Mouse (Mus musculus): ENCODE measurements around the gene C3ar1. TPM values are rescaled to one million over a fixed set of nuclear protein-coding genes. Genes with fewer than 3 reads are reported as not detected.

C3ar1 gene
- total RNA-seq (2021) = under 1 TPM; 0.34 to 0.62 TPM
- long read RNA-seq, experiment 1 = 0 reads
- long read RNA-seq, experiment 2 = 0 reads

DNA sequence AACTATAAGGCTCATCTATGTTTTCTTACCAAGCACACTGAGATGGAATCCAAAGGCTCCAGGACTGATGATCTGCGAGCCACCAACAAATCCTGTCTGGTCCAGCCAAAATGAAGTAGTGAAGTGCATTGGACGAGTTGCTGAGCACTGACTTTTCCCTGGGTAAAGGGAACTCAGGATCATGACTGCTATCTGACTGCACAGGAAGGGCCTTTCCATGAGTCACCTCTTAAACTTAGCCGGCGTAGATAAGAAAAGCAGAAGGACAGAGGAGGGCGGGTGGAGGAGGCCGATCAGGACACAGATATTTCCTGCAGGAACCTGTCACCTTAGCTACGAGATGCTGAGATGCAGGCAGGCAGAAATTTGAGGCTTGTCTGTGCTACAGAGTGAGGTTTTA is at the start of gene C3ar1:
Gene C3ar1 (minus strand): TSS at position 207 of the 400 bp plus-strand sequence.
- no peak for DNase-seq (ENCODE audit: low spot score)

DNA sequence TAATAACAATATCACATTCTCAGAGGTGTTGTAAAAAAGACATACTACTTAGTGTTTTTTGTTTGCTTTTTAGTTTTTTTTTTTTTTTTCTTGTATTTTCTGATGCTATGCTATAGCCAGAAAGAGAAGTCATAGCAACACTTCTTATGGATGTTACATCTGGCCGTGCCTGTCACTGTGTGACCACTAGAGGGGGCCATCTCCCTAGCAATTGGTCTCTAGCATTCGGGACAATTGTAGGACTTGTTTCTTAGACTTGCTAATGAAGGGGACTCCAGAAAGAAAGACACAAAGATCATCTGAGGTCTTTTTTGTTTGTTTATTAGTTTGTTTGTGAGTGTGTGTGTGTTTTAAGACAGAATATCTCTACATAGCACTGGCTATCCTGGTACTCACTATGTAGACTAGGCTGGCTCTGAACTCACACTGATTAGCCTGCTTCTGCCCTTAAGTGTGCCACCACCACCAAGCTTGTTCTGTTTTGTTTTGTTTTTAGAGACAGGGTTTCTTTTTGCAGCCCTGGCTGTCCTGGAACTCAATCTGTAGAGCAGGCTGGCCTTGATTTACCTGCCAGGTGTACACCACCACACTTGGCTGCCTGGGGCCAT is 36.6 kb upstream of the C3ar1 start:
- DNase-seq (ENCODE audit: low spot score) = peak; percentile 54

DNA sequence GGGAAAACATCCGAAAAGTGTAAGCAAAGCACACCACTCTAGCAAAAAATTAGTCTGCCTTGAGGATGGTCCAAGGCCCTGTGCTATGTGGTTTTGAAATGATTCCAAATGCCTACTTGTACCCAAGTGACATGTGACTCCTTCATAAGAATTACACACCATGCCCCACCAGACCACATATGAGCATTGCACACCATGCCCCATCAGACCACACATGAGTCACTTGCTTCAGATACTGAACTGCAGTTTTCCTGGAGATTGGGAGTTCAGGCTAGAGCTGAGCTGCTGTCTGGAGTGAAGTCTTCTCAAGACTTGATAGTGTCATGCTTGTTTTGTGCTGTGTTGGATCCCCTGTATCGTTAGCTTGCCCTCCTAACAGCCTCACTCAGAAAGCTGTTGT is 33.6 kb upstream of the C3ar1 start:
- DNase-seq (ENCODE audit: low spot score) = no peak

DNA sequence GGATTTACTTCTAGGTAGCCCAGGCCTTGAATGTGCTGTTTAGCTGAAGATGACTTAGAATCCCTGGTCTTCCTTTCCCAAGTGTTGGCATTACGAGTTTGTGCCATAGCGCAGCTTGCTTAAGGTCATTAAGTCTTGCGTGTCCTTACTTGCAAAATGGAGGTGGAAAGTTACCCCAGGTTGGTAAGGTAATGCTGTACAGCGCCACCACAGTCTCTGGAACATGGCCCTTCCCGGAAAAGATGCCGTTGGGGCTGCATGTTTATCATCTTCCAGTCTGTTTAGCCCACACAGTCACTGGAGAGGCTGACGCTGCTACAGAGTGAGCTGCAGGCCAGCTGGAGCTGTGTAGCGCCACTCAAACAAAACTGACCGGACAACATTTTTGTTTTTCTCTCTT is 27.6 kb upstream of the C3ar1 start:
- DNase-seq (ENCODE audit: low spot score) = no peak

DNA sequence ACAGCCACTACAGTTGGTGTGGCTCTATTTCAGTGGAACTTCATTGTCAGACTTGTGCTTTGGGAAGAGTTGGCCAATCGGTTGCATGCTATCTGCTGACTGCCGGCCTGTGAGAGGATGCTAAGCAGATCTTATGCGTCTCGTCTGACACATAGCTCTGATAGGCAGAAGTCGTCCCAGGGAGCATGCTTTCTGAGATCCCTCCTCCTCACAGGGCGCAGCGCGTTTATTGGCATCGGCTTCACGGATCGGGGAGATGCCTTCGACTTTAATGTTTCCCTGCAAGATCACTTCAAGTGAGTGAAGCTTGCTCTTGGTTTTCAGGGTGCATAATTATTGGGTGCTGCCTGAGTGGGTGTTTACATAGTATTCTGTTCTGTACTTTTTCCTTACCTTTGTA is 25.3 kb upstream of the C3ar1 start:
- DNase-seq (ENCODE audit: low spot score) = no peak

DNA sequence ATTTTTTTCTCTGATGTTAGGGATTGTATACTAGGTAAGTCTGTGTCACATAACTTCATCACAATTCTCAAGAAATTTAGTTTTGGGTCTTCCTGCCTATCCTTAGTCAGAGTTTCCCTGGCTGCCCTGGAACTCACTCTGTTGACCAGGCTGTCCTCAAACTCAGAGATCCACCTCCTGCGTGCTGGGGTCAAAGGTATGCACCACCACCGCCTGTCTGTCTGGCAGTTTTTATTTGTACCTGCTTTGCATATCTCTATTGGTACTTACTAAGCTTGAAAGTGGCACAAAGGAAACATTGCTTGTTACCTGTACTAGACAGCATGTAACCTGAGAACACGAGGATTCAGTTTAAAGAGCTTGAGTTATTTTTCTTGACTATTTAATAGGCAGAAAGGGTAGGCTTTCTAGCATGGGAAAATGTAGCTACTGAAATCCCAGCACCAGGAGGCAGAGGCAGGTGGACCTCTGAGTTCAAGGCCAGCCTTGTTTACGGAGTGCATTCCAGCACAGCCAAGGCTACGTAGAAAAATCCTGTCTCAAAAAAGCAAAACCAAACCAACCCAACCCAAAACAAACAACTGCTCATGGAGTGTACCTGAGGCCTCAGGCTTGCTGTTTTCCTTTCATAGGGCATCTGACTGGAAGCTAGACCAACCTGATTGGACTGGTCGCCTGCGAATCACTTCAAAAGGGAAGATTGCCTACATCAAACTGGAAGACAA is 24.0 kb upstream of the C3ar1 start:
- DNase-seq (ENCODE audit: low spot score) = no peak

DNA sequence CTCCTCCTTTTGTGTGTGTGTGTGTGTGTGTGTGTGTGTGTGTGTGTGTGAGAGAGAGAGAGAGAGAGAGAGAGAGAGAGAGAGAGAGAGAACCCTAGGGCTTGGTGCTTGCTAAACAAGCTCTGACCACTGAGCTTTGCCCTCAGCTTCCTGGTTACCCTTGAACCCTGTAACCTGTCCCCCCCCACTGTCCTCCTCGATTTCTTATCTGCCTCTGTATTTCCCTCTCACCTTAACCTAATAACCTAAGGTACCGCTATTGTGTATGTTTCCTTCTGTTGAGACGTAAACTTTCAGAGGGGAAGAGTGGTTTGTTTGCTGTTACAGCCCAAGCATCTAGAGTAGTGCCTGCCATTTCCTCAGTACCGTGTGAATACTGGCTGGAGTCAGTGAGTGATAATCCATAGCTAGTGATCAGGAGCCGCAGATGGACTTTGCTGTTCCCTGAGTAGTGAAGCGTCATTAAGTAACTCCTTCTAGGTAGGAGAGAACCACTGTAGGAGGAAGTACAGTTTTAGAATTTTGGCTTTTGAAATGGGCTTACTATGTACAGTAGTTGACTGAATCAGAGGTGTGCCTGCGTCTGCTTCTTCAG is 23.3 kb upstream of the C3ar1 start:
- DNase-seq (ENCODE audit: low spot score) = no peak

DNA sequence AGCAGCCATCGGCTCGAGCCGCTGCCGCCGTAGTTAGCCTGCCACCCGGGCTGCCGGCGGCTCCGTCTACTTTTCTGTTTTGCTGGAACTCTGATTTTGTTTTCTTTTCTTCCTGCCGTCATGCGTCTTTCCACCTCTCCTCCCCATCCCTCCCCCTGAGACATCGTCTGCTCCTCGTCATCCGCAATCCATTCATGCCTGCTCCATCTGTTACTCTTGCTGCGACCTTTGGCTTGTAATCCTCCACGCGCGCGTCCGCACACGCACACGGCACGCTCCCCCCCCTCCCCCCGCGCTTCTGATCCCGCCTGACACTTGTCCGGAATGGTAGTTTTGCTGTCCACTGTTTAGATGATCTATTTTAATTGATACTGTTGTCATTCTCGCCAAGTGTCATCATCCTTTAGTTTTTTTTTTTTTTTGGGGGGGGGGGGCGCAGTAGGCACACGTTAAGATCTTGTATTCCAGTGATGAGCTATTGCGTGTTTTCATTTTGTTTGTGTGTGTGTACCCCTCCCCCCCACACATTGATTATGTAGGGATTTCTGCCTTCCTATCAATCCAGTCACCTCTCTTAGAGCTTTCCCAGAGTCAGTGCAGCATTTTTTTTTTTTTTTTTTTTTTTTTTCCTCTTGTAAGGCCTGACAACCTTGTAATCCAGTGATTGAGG is 18.9 kb upstream of the C3ar1 start:
- DNase-seq (ENCODE audit: low spot score) = no peak

DNA sequence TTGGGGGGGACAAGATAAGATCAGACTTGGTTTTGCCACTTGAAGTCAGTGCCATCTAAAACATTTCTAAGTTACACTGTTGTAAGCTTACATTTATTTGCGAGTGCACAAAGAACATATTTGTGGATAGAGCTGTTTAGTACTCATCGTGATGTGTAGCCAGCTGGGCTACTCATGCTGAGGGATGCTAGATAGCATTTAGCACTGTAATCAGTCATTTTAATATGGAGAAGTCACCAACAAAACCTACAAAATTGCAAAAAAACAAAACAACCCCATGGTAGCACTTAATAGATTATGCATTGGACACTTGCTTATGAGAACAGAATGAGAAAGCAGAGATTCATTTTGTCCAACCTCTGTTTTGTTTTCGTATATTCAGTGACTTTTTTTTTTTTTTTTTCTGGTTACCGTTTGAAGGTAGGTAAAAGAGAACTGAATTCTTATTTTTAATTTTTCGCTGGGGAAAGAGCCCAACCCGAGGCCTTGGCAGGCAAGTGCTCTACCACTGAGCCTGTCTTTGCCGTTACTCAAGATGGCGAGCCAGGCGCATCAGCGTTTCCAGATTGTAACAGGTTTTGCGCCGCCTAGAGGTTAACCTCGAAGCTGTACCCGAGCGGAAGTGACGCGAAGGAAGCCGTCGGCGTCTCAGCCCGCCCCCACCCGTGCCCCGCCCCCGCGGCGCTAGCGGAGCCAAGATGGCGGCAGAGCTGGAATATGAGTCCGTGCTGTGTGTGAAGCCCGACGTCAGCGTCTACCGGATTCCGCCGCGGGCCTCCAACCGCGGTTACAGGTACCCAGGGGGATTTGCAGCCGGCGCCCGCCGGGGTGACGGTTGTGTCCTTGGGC is 18.1 kb upstream of the C3ar1 start, which contains the start of gene Necap1:
Gene Necap1 (plus strand): TSS at position 604 of the 849 bp plus-strand sequence.
- DNase-seq (ENCODE audit: low spot score) = peak; percentile 99

DNA sequence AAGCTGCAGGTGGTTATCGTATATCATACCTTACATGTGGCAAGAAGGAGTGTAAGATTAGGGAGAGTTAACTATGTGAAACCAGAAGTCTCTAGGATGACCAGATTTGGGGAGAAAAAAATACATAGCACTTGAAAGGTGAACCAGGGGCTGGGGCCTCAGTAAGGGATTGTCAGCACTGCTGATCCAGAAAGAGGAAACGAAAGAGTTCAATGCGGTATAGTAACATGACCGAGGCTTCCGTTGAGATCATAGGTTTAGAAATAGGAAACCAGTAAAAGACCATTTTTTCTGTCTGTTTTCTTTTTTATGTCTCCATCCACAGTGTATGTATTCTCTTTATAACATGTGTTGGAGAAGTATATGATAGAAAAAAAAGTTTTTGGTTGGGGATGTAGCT is 16.8 kb upstream of the C3ar1 start:
- no peak for DNase-seq (ENCODE audit: low spot score)

DNA sequence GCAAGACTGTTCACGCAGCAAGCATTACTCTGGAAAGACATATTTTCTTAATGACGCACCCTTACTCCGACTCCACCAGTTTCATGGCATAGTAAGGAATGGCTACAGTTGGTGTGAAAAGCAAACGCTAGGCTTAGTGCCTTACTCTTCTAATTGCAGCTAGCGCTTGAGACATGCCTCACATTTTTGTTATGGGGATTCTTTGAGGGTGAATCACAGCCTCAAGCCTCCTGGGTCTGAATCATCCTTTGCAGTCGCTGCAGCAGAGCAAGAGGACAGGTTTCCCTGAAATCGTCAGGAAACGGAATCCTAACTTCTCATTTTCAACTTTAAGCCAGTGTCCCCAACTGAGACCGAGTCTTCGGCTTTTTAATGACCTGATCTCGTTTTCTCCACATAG is 13.9 kb upstream of the C3ar1 start:
- no peak for DNase-seq (ENCODE audit: low spot score)

DNA sequence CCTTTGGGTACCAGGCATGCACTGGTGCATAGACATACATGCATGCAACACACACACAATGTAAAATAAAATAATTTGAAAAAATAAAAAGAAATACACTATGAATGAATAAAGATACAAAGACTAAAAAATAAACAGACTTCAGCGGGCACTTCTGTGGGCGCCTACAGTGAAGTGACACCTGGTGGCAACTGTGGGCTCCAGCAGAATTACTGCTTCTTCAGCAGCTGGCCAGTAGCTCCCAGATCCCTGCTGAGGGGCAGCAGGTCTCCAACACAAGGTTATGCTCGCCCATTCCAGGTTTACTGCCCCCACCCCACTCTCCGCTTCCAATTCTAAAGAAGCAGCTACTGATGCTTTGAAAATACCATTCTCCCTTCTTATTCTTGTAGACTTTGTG is 12.0 kb upstream of the C3ar1 start:
- DNase-seq (ENCODE audit: low spot score) = no peak

DNA sequence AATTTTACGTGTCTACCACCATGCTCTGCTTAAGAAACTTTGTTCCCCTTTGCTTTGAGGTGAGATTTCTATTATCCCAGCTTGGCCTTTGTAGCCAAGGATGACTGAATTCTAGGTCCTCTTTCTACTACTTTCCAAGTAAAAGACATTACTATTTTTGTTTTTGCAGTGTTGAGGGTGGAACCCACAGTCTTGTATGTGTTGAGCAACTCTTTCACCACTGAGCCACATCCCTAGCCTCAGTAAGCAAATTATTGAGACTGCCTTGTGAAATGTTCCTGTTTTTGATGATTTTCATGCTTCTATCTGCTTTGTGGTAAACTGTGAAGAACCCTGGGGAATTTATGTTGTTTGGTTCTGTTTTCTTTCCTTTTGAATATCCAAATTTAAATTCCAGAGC is 6.9 kb upstream of the C3ar1 start:
- no peak for DNase-seq (ENCODE audit: low spot score)

DNA sequence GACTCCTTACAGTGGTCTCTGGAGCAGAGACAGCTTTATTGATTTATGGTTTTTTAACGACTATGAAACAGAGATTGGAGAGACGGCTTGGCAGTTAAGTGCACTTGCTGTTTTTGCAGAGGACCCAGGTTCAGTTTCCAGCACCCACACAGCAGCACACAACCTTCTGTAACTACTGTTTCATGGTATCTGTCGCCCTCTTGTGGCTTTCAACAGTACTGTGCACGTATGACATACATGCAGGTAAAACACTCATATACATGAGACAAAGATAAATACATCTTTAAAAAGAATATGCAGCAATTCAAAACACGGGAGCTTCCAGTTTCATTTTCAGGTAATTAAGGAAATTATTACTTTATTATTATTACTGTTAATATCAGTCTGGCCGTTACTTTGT is 6.5 kb upstream of the C3ar1 start:
- DNase-seq (ENCODE audit: low spot score) = no peak

DNA sequence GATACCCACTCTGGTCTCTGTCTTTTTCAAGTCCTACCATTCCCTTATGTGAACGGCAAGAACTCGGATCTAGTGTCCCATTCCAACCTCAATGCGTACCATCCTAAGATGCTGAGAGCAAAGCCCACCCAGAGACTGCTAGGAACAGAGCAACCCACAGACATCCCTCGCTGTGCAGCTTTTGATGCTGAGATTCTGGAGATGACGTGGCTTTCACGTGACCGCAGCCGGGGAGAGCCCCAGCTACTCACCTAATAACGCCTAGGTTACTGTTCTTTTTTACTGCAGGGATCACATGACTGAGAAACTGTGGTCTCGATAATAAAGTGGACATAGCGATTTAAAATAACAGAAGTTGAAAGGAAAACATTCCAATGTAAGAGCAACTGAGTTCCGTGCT is 1.4 kb downstream of the C3ar1 start:
- no peak for DNase-seq (ENCODE audit: low spot score)

DNA sequence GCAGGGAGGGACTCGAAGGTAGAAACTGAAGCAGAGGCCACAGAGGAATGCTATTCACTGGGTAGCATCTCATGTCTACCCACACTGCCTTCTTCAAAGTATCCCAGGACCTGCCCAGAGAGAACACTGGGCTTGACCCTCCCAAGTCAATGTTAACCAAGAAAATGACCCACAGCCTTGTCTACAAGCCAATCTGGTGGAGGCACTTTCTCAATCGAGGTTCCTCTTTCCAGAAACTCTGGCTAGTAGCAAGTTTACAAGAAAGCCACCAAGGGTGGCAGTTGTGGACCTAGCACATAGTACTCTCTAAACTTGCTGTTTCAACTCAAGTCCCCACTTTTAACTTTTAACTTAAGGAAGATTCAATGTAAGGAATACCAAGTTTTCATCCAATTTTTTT is 3.3 kb downstream of the C3ar1 start:
- no peak for DNase-seq (ENCODE audit: low spot score)

DNA sequence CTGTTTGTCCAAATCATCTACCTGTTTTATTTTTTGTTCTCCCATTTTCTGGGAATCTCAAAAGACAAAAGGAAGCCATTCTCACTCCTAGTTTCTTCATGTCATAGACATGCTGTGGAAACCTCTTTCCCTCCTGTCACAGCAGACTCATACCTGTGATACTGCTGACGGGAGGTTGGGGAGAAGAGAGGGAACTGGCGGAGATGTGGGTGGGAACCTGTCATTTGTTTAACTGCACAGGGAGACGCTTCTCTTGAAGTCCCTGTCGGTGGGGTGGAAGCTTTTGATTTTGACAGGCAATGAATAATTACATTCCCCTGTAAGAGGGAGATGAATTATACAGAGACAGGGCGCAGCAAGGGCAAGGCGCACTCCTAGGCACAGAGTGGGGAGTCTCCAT is 12.2 kb downstream of the C3ar1 start:
- no peak for DNase-seq (ENCODE audit: low spot score)

DNA sequence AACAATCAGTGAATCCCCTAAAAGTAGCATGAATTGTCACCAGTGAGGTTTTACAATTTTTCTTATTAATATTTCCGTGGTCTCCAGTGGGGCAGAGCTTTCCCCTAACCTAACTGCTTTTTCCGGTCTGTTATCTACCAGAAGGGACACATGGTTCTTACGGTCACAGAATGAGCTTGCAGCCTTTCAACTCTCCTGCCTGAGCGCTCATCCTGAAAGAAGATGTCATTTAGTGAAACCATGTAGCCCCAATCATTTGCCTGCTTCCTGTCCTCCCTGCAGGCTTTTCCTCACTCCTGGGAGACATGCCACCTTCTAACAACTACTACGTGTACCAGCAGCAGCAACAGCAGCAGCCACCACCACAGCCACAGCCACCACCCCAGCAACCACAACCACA is 18.4 kb downstream of the C3ar1 start:
- no peak for DNase-seq (ENCODE audit: low spot score)

DNA sequence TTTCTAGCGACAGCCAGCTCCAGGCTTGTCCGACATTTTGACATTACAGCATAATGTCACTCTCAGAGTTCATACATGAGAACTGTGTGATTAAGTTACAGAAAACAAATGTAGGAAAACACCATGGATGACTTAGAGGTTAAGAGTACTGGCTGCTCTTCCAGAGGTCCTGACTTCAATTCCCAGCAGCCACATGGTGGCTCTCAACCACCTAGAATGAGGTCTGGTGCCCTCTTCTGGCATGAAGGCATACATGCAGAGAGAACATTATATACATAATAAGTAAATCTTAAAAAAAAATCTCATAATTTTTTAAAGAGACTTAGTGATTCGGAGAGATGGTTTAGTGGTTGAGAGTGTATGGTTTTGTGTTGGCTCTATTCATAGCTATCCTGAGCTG is 19.0 kb downstream of the C3ar1 start:
- DNase-seq (ENCODE audit: low spot score) = no peak

DNA sequence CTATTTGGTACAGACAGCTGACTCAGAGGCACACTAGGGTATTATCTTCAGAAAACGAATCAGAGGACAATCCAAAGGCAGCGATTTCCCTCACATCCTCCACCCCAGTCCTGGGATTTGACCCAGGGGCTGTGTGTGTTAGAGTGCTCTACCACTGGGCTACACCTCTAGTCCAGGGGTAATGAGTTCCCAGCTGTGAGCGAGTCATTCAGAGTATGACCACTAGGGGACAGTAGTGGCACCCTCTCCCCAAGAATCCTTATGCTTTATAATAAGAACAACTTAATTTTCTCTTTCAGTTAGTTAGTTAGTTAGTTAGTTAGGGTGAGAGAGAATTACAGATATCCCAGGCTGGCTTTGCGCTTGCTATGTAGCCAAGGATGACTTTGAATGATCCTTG is 21.6 kb downstream of the C3ar1 start:
- peak; percentile 33 for DNase-seq (ENCODE audit: low spot score)

DNA sequence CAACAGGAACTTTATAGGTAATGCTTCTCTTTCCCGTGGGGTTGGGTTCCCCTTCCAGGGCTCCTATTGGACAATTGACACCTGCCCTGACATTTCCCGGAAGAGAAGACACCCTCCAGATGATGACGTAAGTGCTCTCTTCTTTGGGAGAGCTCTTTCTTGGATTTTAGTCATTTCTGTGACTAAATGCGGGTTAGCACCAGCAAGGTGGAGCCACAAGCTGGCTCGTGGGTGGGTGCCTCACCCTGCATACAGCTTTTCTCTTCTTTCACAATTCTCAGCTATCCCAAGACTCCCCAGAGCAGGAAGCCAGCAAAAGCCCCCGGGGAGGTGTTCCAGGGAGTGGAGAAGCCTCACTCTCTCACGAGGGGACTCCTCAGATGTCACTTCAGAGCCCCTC is 23.1 kb downstream of the C3ar1 start:
- DNase-seq (ENCODE audit: low spot score) = no peak

DNA sequence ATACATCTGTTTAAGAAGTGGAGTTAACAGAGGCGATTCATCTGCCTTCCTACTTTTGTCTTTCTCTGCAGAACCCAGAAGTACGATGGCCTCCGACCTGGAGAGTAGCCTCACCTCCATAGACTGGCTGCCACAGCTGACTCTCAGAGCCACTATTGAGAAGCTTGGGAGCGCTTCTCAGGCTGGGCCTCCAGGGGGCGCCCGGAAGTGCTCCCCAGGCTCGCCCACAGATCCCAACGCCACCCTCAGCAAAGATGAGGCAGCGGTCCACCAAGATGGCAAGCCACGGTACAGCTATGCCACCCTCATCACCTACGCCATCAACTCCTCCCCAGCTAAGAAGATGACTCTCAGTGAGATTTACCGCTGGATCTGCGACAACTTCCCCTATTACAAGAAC is 27.9 kb downstream of the C3ar1 start:
- DNase-seq (ENCODE audit: low spot score) = no peak

Data from gastrocnemius, adult 18-20 months (tissue).